Mouse (Mus musculus) gastrocnemius, postnatal 14 days (tissue): ENCODE measurements around the gene Gm28305. TPM values are rescaled to one million over a fixed set of nuclear protein-coding genes. Genes with fewer than 3 reads are reported as not detected.
A peak's percentile ranks its signal among the peaks of the same experiment; 100 is the strongest.

ENCODE experiments used
- DNase-seq: peaks from one replicate; pipeline ENCODE4 v3.0.0; 2021; ENCODE audit warnings: mixed read lengths
- intact Hi-C: fragments of 180-260 bp; cut with DNase I; formaldehyde crosslinking; loops from one replicate; pipeline ENCODE4 v1.15.1; 2025; ENCODE audit warnings: low total_unique reads
- long read RNA-seq, 2 experiments: library from polyadenylated mRNA; stranded (forward); transcript quantifications; one replicate each; pipeline ENCODE4 v2.0.0; 2021
- total RNA-seq, 2 experiments: library from RNA; stranded (reverse); gene quantifications; 2 replicates each; pipeline ENCODE4 v1.2.3; 2021

Gm28305 gene
- total RNA-seq: not detected
- long read RNA-seq, experiment 1: 0 reads
- long read RNA-seq, experiment 2: 0 reads

DNA sequence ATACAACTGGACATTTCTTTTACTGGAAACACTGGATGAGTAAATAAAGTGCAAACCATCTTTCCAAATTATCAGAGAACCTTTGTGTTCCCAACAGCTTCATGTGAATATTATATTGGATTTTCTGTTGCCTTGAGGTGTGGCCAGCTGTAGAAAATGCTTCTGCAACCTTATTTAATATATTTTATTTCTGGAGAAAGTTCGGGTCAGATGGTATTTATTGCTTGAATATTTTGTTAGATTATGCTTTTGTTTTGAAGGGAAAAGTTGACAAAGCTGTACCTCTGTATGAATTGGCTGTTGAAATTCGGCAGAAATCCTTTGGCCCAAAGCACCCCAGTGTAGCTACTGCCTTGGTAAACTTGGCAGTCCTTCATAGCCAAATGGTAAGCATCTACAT lies at the start of gene Gm28305:
TSS of gene Gm28305 (plus strand) at position 301 of the 400 bp plus-strand sequence.
- no peak for DNase-seq

GRCm38 (mm10) chr9:103996496-103996895 lies 44.0 kb upstream of the Gm28305 start:
- intact Hi-C loops: loop anchor here (5.0 to 10.0 kb wide), 2 partner anchors 242 to 369 kb away; no protein-coding TSS in a partner anchor
- DNase-seq: peak; percentile 11

More for the DNA sequence above, at the start of gene Gm28305:
- intact Hi-C loops: no loop called here

- no peak for DNase-seq
- intact Hi-C loops: no loop called here
Observed at GRCm38 (mm10) chr9:104000601-104001000, 39.9 kb upstream of the Gm28305 start.

GRCm38 (mm10) chr9:104001921-104002859 lies 38.3 kb upstream of the Gm28305 start, which contains the start of gene Nphp3:
Nphp3 (plus strand) TSS chr9:104002544.
- intact Hi-C loops: no loop called here
- DNase-seq: peak; percentile 99

DNA sequence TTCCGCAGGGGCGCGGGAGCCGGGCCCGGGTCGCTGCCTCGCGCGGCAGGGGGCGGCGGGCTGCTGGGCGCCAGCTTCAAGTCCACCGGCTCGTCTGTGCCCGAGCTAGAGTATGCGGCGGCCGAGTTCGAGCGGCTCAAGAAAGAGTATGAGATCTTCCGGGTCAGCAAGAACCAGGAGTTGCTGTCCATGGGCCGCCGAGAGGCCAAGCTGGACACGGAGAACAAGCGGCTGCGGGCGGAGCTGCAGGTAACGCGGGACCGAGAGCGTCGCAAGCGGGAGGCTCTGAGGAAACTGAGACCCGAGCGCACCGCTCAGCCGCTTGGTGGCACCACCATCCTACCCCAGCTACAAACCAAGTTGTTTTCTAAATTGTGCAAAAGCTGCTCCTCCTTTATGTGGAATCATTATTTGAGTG lies 37.5 kb upstream of the Gm28305 start:
- DNase-seq: peak; percentile 59
- intact Hi-C loops: no loop called here

DNA sequence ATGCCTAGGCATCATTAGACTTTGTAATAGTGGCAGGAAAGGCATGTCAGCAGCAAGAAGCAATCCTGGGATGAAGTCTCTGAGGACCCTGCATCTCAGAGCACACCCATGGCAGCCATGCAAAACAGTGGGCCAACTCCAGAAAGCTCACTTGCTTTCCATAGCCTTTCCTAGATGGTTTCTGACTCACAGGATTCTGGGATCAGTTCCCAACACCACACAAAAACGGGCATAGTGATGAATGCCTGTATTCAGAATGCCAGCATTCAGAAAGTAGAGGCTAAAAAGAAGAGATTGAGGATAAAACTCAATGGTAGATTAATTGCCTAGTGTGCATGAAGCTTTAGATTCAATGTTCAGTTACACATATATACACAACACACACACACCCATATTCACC lies 25.9 kb upstream of the Gm28305 start:
- intact Hi-C loops: no loop called here
- no peak for DNase-seq

DNA sequence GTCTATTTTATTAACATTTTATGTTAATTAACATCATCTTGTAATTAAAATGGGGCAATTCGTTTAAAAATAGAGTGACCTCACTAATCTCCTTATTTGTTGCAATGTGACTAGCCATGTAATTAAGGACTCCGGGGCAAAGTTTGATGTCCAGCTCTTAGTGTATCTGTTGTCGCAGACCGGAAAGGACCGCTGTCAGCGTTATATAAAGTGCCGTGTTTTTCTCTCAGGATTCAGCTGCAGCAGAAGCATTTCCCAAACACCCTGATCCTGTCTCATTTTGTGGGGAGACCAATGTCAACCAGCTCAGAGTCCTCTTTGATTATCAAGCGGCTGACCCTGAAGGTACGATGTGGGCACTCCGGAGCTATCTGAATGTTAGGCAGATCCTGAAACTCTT lies 19.4 kb upstream of the Gm28305 start:
- intact Hi-C loops: no loop called here
- DNase-seq: no peak

- intact Hi-C loops: no loop called here
- no peak for DNase-seq
Observed at GRCm38 (mm10) chr9:104027186-104027585, 13.3 kb upstream of the Gm28305 start.

DNA sequence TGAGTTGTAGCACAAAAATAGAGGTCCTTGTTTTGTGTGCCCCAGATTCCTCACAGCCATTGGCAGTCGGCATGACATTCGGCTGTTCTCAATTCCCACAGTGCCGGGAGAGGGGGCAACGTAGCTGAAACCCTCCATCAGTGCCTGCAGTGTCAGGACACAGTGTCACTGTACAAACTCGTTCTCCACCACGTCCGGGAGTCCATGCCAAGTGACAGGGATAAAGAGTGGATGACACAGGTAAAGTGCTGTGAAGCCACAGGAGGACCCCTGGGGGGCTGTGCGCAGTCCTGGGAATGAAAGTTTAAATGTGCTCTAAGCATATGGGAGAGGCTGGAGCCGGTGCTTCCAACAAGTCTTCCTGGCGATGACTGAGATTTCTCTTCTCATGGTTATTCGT lies 10.6 kb upstream of the Gm28305 start:
- no peak for DNase-seq
- intact Hi-C loops: no loop called here

- intact Hi-C loops: no loop called here
- no peak for DNase-seq
Observed at GRCm38 (mm10) chr9:104034231-104034630, 6.2 kb upstream of the Gm28305 start.

GRCm38 (mm10) chr9:104034718-104035117 lies 5.7 kb upstream of the Gm28305 start:
- no peak for DNase-seq
- intact Hi-C loops: no loop called here

GRCm38 (mm10) chr9:104035261-104036015 lies 5.0 kb upstream of the Gm28305 start:
- intact Hi-C loops: no loop called here
- DNase-seq: peak; percentile 74

GRCm38 (mm10) chr9:104038266-104038665 lies 2.2 kb upstream of the Gm28305 start:
- no peak for DNase-seq
- intact Hi-C loops: no loop called here

- DNase-seq: no peak
- intact Hi-C loops: no loop called here
Observed at GRCm38 (mm10) chr9:104039031-104039695, 1.3 kb upstream of the Gm28305 start.

DNA sequence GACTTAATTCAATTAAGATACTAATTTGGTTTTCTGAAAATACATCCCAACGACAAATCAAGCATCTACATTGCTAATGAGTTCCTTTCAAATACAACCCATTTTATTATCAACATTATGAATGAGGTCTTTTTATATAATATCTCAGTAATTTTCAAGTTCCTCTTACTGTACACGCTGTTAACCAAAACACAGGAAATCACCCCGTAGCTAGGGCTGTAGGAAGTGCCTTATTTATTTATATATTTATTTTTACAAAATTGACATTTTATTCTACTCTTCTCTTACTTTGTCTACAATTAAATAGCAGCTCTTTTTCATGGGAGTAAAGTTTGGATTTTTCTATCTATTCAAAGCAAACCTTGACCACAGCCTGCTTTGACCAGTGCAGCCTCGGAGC lies 720 bp upstream of the Gm28305 start:
- intact Hi-C loops: no loop called here
- no peak for DNase-seq

GRCm38 (mm10) chr9:104043676-104044075 lies 3.2 kb downstream of the Gm28305 start:
- no peak for DNase-seq
- intact Hi-C loops: no loop called here

GRCm38 (mm10) chr9:104051028-104051427 lies 10.6 kb downstream of the Gm28305 start:
- no peak for DNase-seq
- intact Hi-C loops: no loop called here

DNA sequence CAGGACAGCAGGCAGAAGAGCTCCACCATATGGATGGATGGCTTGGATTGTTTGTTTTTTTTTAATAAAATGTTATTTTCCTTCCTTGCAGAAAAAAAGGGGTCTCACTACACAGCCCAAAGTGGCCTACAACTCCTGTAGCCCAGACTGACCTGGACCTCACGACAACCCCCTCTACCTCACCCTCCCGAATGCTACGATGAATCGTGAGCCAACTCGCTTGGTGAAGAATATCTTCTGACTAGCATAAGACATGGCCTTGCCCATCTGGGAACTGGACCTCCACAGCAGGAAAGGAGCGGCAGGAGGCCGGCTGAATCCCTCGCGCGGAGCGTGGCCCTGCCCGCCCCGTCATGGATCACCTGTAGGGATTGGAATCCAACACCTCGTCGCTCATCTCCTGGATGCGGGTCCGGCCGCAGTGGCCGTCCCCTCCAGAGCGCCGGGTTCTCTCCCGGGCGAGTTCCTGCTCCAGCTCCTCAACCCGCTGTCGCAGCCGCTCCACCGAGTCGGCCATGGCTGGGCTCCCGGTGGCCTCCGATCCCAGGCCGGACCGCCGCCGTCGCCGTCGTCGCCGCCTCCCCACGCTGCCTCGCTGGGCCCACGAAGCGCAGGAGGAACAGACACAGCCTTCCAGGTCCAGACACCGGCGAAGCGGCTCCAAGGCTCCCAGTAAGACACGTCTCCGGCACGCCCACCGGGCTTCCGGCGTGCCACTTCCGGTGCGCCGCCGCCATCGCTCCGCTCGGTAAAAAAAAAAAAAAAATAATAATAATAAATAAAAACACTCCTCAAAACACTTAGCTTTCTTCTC lies 22.2 kb downstream of the Gm28305 start, which contains the start of gene Uba5:
TSS of gene Uba5 (minus strand) at position 705 of the 814 bp plus-strand sequence.
- intact Hi-C loops: no loop called here

More for the DNA sequence above, 22.2 kb downstream of the Gm28305 start, which contains the start of gene Uba5:
- DNase-seq: peak; percentile 75
